Mouse (Mus musculus): ENCODE data around the gene Aldh3b1. TPM values are rescaled to one million over a fixed set of nuclear protein-coding genes. Genes with fewer than 3 reads are reported as not detected.

The Aldh3b1 gene
- polyA plus RNA-seq, 1 experiment from 2014 or later = 3.3 TPM

DNA sequence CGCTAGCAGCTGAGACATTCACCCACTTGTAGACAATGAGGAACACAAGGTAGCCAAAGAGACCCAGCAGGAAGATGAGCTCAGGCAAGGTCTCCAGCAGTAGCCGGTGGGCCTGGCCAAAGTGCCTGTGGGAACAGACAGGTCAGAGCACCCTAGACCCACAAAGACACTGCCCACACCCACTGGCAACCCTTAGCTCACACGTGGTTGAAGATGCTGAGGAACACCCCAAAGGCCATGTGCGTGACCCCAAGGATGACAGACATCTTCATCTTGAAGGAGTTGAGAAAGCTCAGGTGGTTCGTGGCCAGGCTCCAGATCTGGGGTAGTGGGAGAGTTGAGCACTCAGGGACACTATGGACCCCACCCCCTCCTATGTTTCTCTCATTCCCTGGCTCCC, 32.1 kb downstream of the Aldh3b1 start:
- Histone ChIP-seq H3K4me1 (replicated peaks; ENCODE audit: control insufficient read depth, insufficient read depth, low read length) (no peaks in the 10 kb centered on the region), H3K27me3 (ENCODE audit: control insufficient read depth, insufficient read depth, low read length) (no peaks in the 10 kb centered on the region), H3K4me2 (replicated peaks) (no peak overlapping the region), H3K27ac (no peak overlapping the region), H3K4me3 (replicated peaks; ENCODE audit: low read length) (no peak overlapping the region), H3K9me3 (ENCODE audit: control insufficient read depth, low read length) (no peaks in the 10 kb centered on the region), H3K36me3 (replicated peaks; ENCODE audit: control insufficient read depth, insufficient read depth) (peaks cover 38% of the 10 kb centered on the region), H3K9ac (no peak overlapping the region)
- DNase-seq (ENCODE audit: low spot score) = no peak
- ATAC-seq (ENCODE audit: low FRiP score) = no peak
- 90% methylated on average over 5 of the region's 5 CpGs for WGBS

DNA sequence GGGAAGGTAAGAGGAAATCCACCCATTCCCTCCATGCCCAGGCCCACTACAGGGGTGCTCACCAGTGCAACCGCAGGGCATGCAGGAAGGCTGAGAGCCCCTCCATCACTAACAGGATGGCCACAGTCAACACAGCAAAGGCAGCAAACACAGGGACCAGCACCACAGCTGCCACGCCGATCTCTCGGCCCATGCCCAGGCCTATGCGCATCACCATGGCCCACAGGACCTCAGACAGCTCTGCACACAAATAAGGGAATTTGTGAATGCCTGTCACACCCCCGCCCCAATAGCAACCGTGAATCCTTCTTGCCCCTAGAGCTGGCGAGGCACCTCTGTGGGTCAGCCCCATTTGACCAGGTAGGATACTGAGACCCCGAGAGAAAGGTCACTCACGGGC, 33.4 kb downstream of the Aldh3b1 start:
- WGBS = 92% methylated on average over 10 of the region's 10 CpGs

DNA sequence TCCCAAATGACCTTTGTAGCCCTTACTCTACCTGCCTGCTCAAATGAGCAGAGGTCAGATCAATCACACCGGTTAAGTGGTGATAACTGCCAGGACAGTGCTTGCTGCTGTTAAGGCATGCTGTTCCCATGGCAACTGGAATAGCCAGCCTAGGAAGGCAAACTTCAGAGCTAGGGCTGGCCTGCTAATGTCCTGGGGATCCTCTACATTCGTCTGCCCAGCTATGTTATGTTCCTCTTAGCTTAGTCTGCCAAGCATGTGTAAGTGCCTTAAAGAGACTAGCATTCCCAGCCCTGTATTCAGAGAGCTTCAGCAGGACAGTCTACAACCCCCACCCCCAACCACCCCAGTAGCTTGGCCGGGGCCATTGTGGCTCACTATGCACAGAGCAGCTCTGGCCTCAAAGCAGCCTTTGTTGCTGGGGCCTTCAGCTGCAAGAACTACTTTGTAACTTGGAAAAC, 34.4 kb downstream of the Aldh3b1 start:
- Histone ChIP-seq H3K4me2 (replicated peaks) (no peak overlapping the region), H3K27ac (peak overlapping the region; percentile 34), H3K36me3 (replicated peaks; ENCODE audit: control insufficient read depth, insufficient read depth) (peaks cover 59% of the 10 kb centered on the region), H3K9ac (no peak overlapping the region), H3K4me3 (replicated peaks; ENCODE audit: low read length) (no peak overlapping the region), H3K4me1 (replicated peaks; ENCODE audit: control insufficient read depth, insufficient read depth, low read length) (no peaks in the 10 kb centered on the region), H3K27me3 (ENCODE audit: control insufficient read depth, insufficient read depth, low read length) (no peaks in the 10 kb centered on the region), H3K9me3 (ENCODE audit: control insufficient read depth, low read length) (no peaks in the 10 kb centered on the region)
- ATAC-seq (ENCODE audit: low FRiP score) (peak; percentile 80; the same call in 1 of the 2 replicates), DNase-seq (ENCODE audit: low spot score) (peak; percentile 36)
- WGBS = 17% methylated on average over 3 of the region's 3 CpGs

More for the DNA sequence above, 33.4 kb downstream of the Aldh3b1 start:
- no peak for DNase-seq (ENCODE audit: low spot score)
- Histone ChIP-seq H3K9me3 (ENCODE audit: control insufficient read depth, low read length) (no peaks in the 10 kb centered on the region), H3K4me1 (replicated peaks; ENCODE audit: control insufficient read depth, insufficient read depth, low read length) (no peaks in the 10 kb centered on the region), H3K27ac (peak overlapping the region; percentile 34; the same call in 1 of the 2 replicates), H3K4me3 (replicated peaks; ENCODE audit: low read length) (no peak overlapping the region), H3K9ac (no peak overlapping the region), H3K27me3 (ENCODE audit: control insufficient read depth, insufficient read depth, low read length) (no peaks in the 10 kb centered on the region), H3K36me3 (replicated peaks; ENCODE audit: control insufficient read depth, insufficient read depth) (peaks cover 51% of the 10 kb centered on the region), H3K4me2 (replicated peaks) (no peak overlapping the region)
- ATAC-seq (ENCODE audit: low FRiP score) = no peak

DNA sequence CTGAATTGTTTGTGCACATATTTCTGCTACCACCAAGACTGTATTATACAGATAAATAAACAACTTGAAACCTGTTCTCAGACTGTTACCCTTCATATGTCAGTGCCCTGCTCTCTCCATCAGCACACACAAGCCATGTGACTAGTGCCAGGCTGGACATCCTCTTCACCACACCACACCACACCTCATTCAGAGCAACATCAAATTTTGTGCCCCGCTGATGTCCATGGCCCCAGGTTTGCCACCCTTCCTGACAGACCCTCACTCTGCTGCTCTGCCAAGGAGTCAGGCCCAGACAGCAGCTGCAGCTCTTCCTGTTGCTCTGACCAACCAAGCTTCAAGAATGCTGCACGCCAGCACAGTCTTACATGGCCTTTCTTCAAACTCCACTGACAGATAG, 35.3 kb downstream of the Aldh3b1 start:
- no peak overlapping the region for H3K4me2 ChIP-seq (replicated peaks)
- no peaks in the 10 kb centered on the region for H3K4me1 ChIP-seq (replicated peaks; ENCODE audit: control insufficient read depth, insufficient read depth, low read length)
- no peaks in the 10 kb centered on the region for H3K27me3 ChIP-seq (ENCODE audit: control insufficient read depth, insufficient read depth, low read length)
- 87% methylated on average over 2 of the region's 2 CpGs for WGBS
- H3K9ac ChIP-seq = no peak overlapping the region
- H3K27ac ChIP-seq = 0 out of 2 replicates have a peak overlapping the region, but pooled peaks have one; percentile 18
- no peak overlapping the region for H3K4me3 ChIP-seq (replicated peaks; ENCODE audit: low read length)
- no peak for ATAC-seq (ENCODE audit: low FRiP score)
- H3K36me3 ChIP-seq (replicated peaks; ENCODE audit: control insufficient read depth, insufficient read depth) = peaks cover 68% of the 10 kb centered on the region
- DNase-seq (ENCODE audit: low spot score) = no peak
- no peaks in the 10 kb centered on the region for H3K9me3 ChIP-seq (ENCODE audit: control insufficient read depth, low read length)

DNA sequence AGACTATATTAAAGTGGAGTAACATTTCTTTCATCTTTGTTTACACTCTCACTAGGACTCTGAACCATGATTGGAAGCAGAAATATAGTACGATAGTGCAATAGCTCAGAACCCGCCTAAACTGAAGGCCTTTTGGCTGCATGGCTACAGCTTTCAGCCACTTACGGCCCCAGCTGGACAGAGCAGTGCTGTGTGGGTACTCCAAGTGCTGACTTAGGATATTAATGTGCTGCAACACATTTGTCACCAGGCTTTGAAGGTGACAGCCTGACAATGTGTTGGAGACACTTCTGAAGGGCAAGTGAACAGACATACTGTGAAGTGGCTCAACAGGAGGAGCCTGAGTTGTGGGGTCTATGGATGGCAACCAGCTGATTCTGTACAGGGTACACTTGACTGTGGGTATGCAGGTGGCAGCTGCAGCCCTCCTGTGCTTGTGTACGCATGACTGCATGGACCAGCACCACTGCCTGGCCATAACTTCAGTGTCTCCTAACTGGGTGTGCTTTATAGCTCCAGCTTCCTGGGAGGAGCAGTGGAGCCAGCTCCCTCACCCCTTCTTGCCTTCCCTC, 36.0 kb downstream of the Aldh3b1 start:
- no peaks in the 10 kb centered on the region for H3K4me1 ChIP-seq (replicated peaks; ENCODE audit: control insufficient read depth, insufficient read depth, low read length)
- H3K9ac ChIP-seq = no peak overlapping the region
- no peak overlapping the region for H3K4me3 ChIP-seq (replicated peaks; ENCODE audit: low read length)
- 93% methylated on average over 4 of the region's 4 CpGs for WGBS
- H3K36me3 ChIP-seq (replicated peaks; ENCODE audit: control insufficient read depth, insufficient read depth) = peaks cover 75% of the 10 kb centered on the region
- H3K4me2 ChIP-seq (replicated peaks) = no peak overlapping the region
- H3K9me3 ChIP-seq (ENCODE audit: control insufficient read depth, low read length) = no peaks in the 10 kb centered on the region
- H3K27ac ChIP-seq = no peak overlapping the region
- DNase-seq (ENCODE audit: low spot score) (no peak), ATAC-seq (ENCODE audit: low FRiP score) (no peak)
- no peaks in the 10 kb centered on the region for H3K27me3 ChIP-seq (ENCODE audit: control insufficient read depth, insufficient read depth, low read length)

DNA sequence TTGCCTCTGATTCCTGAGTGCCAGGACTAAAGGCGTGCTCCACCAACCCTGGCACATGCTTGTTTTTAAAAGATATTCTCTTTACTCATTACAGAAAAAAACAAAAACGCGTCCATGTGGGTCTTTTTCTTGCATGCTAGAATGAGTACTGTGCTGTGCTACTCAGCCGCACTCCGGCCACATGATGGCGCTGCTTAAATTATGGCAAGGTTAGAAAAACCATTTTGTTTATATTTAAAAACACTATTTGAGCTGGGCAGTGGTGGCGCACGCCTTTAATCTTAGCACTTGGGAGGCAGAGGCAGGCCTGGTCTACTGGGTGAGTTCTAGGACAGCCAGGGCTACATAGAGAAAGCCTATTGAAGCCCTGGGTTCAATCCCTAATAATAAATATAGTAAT, 39.4 kb downstream of the Aldh3b1 start:
- H3K9me3 ChIP-seq (ENCODE audit: control insufficient read depth, low read length) = no peaks in the 10 kb centered on the region

DNA sequence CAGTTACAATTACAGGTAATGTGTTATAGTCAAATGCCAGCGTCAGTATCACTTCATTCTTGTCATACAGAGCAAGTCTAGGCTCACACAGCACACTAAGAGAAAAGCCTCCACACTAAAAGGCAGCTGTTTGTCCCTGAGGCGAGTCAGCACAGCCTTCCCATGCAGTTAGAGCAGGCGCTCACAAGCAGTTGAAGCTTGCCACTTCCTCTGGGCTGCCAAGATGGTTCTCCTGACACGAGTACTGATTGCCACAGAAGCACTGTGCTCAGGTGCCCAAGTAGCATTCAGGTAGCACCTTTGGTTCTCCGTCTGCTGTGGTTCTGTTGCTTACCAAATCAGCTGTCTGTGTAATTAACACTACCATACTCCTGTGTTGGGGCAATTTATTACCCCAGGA, 40.5 kb downstream of the Aldh3b1 start:
- H3K9ac ChIP-seq = no peak overlapping the region
- DNase-seq (ENCODE audit: low spot score) (no peak), ATAC-seq (ENCODE audit: low FRiP score) (no peak)
- 96% methylated on average over 5 of the region's 5 CpGs for WGBS
- no peak overlapping the region for H3K27ac ChIP-seq
- peaks cover 83% of the 10 kb centered on the region for H3K36me3 ChIP-seq (replicated peaks; ENCODE audit: control insufficient read depth, insufficient read depth)
- H3K4me3 ChIP-seq (replicated peaks; ENCODE audit: low read length) = no peak overlapping the region
- no peaks in the 10 kb centered on the region for H3K4me1 ChIP-seq (replicated peaks; ENCODE audit: control insufficient read depth, insufficient read depth, low read length)
- no peak overlapping the region for H3K4me2 ChIP-seq (replicated peaks)
- H3K9me3 ChIP-seq (ENCODE audit: control insufficient read depth, low read length) = no peaks in the 10 kb centered on the region
- no peaks in the 10 kb centered on the region for H3K27me3 ChIP-seq (ENCODE audit: control insufficient read depth, insufficient read depth, low read length)

More for the DNA sequence above, 39.4 kb downstream of the Aldh3b1 start:
- no peaks in the 10 kb centered on the region for H3K27me3 ChIP-seq (ENCODE audit: control insufficient read depth, insufficient read depth, low read length)
- WGBS = 92% methylated on average over 8 of the region's 8 CpGs
- H3K36me3 ChIP-seq (replicated peaks; ENCODE audit: control insufficient read depth, insufficient read depth) = peaks cover 88% of the 10 kb centered on the region
- H3K4me1 ChIP-seq (replicated peaks; ENCODE audit: control insufficient read depth, insufficient read depth, low read length) = no peaks in the 10 kb centered on the region
- DNase-seq (ENCODE audit: low spot score) (no peak), ATAC-seq (ENCODE audit: low FRiP score) (no peak)
- H3K4me2 ChIP-seq (replicated peaks) = no peak overlapping the region
- no peak overlapping the region for H3K4me3 ChIP-seq (replicated peaks; ENCODE audit: low read length)
- no peak overlapping the region for H3K9ac ChIP-seq
- H3K27ac ChIP-seq = no peak overlapping the region

DNA sequence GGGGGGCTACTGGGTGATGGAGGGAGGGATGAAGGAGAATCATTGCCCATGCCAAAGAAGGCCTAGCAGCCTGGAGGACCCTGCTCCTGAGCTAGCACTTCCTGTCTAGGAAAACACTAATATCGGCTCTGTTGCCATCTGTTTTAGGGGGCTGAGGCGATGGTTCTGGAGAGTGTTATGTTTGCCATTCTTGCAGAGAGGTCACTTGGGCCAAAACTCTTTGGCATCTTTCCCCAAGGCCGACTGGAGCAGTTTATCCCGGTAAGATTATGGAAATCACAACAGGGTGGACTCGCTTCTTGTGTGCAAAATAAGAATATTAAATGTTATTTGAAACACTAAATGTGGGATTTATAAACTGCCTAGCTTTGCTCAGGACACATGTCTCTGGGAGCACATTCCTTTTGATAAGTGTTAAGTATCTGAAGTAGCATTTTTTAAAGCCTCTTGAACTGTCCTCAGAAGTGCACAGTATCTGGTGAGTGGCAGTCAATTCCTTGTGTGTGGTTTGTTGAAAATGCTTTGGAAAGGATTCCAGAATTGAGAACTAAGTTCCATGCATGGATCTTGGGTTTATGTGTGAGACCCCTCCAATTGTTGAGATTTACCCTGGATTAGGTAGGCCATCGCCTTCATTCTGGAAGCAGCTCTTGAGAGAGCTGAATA, 45.1 kb downstream of the Aldh3b1 start:
- no peaks in the 10 kb centered on the region for H3K27me3 ChIP-seq (ENCODE audit: control insufficient read depth, insufficient read depth, low read length)
- no peak for ATAC-seq (ENCODE audit: low FRiP score)
- H3K9me3 ChIP-seq (ENCODE audit: control insufficient read depth, low read length) = no peaks in the 10 kb centered on the region
- no peak overlapping the region for H3K4me2 ChIP-seq (replicated peaks)
- no peak overlapping the region for H3K27ac ChIP-seq
- no peaks in the 10 kb centered on the region for H3K4me1 ChIP-seq (replicated peaks; ENCODE audit: control insufficient read depth, insufficient read depth, low read length)
- H3K4me3 ChIP-seq (replicated peaks; ENCODE audit: low read length) = no peak overlapping the region
- 90% methylated on average over 6 of the region's 6 CpGs for WGBS
- no peak for DNase-seq (ENCODE audit: low spot score)
- no peak overlapping the region for H3K9ac ChIP-seq
- peaks cover 46% of the 10 kb centered on the region for H3K36me3 ChIP-seq (replicated peaks; ENCODE audit: control insufficient read depth, insufficient read depth)

DNA sequence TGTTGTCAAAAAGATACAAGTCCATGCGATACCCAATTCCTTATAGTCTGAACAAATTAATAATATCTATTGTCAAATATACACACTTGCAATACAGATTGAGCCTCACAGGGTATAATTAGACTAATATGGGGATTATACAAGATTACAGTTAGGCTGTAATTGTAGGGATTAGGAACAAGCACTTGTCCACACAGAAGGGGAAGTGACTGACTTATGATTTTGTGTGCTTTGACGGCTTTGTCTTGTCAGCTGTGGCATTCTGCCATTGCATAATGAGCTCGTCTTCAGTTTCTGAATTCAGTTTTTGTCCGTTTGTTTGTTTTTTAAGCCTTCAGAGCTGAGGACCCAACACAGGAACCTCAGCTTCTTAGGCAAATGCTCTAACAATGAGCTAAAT, 47.4 kb downstream of the Aldh3b1 start:
- Histone ChIP-seq H3K36me3 (replicated peaks; ENCODE audit: control insufficient read depth, insufficient read depth) (peaks cover 35% of the 10 kb centered on the region), H3K4me2 (replicated peaks) (no peak overlapping the region), H3K4me1 (replicated peaks; ENCODE audit: control insufficient read depth, insufficient read depth, low read length) (no peaks in the 10 kb centered on the region), H3K27ac (no peak overlapping the region), H3K4me3 (replicated peaks; ENCODE audit: low read length) (no peak overlapping the region), H3K9ac (no peak overlapping the region), H3K27me3 (ENCODE audit: control insufficient read depth, insufficient read depth, low read length) (no peaks in the 10 kb centered on the region), H3K9me3 (ENCODE audit: control insufficient read depth, low read length) (no peaks in the 10 kb centered on the region)
- DNase-seq (ENCODE audit: low spot score) (no peak), ATAC-seq (ENCODE audit: low FRiP score) (no peak)
- 81% methylated on average over 4 of the region's 4 CpGs for WGBS

Measured in hindbrain, embryonic 14.5 days (tissue).